Mouse (Mus musculus): ENCODE results near the gene Zfp59.

- TF ChIP-seq POLR2A (IDR thresholded peaks at IDR 0.05; ENCODE audit: extremely low read depth, insufficient read depth, low read length) (0 out of 2 replicates have a peak, but pooled peaks have one; percentile 18), CTCF (IDR thresholded peaks at IDR 0.05; ENCODE audit: extremely low read depth, insufficient read depth, low read length) (no peak)
Observed at GRCm38 (mm10) chr7:27860396-27861235, 22.2 kb downstream of the Zfp59 start.
